Mouse (Mus musculus) thymus, postnatal 25 days (tissue): ENCODE data around the gene Vps13c.

Source experiments
- DNase-seq: peaks from one replicate; pipeline ENCODE4 v3.0.0; 2022

The Vps13c gene

GRCm38 (mm10) chr9:67883349-67883984 is 43.3 kb downstream of the Vps13c start:
- DNase-seq: no peak

- no peak for DNase-seq
Observed at GRCm38 (mm10) chr9:67884095-67884494, 43.9 kb downstream of the Vps13c start.

- no peak for DNase-seq
Observed at GRCm38 (mm10) chr9:67886981-67887720, 47.0 kb downstream of the Vps13c start.

DNA sequence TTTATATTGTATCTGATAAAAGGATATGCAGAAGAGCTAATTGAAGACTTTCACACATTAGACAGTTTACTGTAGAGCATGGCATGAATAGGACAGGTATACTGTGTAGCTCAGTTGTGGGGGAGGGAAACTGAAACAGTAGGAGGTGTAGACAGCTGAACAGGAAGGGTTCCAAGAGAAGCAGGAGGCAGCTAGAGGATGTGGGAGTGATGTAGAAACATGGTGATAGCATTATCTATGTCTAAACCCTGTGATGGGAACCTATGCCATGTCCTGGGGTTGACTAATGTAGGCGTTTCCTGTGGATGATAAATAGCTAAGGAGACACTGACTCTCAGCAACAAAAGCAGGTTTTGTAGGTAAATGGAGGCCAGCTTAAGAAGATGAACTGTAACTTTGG is 53.3 kb downstream of the Vps13c start:
- DNase-seq: no peak

- no peak for DNase-seq
Observed at GRCm38 (mm10) chr9:67896646-67897295, 56.6 kb downstream of the Vps13c start.

DNA sequence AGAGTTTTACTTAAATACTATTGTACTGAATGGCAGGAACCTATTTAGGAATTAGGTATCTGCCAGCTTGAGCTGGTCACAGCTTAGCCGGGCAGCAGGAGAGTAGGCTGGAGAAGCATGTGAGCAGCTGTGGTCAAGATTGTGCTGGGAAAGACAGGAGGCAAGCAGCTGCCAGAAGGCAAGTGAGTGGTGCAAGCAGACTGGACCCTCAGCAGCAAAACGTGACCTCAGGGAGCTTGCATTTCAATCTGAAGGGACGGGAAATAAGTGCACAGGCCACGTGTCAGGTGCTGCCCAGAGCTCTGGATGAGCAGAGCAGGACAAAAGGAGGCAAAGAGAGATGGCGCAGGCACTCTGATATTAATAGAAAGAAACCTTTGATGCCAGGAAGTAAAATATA is 60.2 kb downstream of the Vps13c start:
- DNase-seq: no peak

DNA sequence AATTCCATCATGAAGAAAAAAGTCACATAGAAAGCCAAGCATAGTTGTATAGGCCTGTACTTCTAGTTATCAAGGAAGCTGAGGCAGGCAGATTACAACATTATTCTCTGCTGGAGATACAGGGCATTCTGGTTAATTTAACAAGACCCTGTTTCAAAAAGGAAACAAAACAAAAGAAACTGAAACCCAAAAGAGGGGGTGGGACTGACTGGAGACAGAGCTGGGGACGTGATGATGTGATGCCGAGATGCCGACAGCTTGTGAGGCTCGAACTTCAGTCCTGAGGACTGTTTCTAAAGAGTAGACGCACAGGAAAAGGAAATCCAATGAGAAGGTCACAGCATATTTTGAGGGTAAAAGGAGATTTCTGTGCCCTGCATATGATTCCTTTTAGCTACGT is 64.2 kb downstream of the Vps13c start:
- DNase-seq: no peak

GRCm38 (mm10) chr9:67905541-67905940 is 65.3 kb downstream of the Vps13c start:
- no peak for DNase-seq

DNA sequence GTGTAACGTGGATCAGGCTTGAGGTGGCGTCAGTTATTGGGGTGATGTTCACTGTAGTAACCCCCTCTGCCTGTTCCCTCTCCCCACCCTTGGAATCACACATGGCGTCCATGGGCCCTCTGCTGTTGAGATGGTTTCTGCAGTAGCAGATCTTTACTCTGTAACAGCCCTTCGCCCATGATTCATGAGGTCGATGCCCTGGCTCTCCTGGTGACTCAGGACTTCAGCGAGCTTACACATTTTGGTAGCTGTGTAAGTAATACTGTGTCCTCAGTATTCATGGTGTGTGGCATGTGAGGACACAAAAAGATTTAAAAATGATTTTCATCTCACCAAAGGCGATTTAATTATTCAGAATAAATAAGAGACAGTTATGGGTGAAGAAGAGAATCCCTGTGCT is 74.5 kb downstream of the Vps13c start:
- DNase-seq: no peak

- DNase-seq: no peak
Observed at GRCm38 (mm10) chr9:67922350-67922749, 82.2 kb downstream of the Vps13c start.

DNA sequence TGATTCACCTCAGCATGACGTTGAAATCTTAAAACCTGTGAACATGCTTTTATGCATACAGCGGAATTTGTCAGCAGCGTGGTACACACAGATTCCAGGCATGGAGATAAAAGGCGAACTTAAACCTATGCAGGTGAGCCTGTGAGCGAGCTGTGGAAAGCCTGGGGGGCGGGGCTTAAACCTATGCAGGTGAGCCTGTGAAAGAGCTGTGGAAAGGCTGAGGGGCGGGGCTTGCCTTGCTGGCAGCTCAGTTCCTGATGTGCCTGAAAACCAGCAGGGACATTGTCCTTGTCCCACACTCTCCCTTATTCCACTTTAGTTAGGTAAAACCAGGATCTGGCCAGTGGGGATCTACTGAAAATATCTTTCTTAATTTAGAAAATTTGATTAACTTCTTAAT is 90.4 kb downstream of the Vps13c start:
- no peak for DNase-seq

DNA sequence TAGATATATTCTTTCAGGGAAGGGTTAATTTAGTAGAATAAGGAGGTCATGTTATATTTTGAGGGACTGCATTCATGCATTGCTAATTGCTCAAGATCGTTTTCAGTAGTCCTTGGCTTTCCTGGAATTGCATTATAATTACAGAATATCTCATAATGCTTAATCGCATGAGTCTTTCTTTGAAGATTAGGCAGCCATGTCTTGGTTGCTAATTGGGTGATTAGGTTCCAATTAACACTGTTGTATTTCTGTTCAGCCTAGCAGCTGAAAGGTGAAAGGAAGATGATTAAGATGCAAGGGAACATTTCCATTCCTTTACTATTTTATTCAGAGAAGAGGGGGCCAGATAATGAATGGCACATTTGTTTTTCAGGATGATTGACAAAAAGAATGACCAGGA is 97.1 kb downstream of the Vps13c start:
- DNase-seq: no peak

DNA sequence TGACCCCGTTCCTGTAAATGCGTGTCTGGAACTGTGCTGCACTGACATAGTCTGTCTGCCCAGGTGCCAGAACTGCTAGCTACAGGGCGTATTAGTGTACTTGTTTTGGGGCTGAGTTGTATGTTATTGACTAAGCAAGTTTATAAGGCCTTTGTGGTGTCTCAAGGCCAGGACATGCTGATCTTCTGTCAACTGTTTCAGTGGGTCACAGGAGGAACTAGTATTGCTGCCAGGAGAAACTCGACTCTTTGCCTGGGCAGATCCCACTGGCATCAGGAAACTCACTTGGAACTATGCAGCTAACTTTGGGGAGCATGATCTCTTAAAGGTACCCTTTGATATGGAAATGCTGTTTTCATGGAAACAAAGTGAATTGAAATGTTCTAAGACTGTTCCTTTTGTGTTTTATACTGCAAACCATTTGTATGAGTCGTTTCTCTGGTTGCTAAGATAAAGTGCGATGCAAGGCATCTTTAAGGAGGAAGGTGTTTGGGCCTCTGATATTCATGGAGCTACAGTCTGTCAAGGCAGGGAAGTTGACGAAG is 115.3 kb downstream of the Vps13c start:
- no peak for DNase-seq

GRCm38 (mm10) chr9:67961953-67962352 is 121.8 kb downstream of the Vps13c start:
- DNase-seq: no peak

- no peak for DNase-seq
Observed at GRCm38 (mm10) chr9:67965889-67966288, 125.7 kb downstream of the Vps13c start.

- DNase-seq: no peak
Observed at GRCm38 (mm10) chr9:67967011-67967410, 126.8 kb downstream of the Vps13c start.

- no peak for DNase-seq
Observed at GRCm38 (mm10) chr9:67973451-67973850, 133.3 kb downstream of the Vps13c start.

GRCm38 (mm10) chr9:67975491-67975890 is 135.3 kb downstream of the Vps13c start:
- no peak for DNase-seq

- no peak for DNase-seq
Observed at GRCm38 (mm10) chr9:68006566-68006965, 166.4 kb downstream of the Vps13c start.

DNA sequence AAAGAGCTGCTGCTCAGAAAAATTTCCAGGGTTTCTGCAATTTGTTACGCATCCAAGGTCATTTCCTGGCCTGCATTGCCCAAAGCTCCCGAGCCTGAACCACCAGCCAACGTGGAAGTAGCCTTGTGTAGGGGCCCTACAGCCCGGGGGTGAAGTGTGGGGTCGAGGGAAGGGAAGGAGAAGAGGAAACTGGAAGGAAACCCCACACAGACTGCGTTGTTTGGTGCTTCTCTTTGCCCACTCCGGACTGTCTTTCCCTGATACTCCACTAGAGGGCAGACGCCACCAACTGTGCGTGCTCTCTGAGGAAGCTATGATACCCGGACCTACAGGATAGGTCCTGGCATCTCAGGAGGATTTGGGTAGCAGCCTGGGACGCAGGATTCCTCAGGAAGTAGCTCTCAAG is 174.8 kb downstream of the Vps13c start:
- DNase-seq: peak; percentile 46

DNA sequence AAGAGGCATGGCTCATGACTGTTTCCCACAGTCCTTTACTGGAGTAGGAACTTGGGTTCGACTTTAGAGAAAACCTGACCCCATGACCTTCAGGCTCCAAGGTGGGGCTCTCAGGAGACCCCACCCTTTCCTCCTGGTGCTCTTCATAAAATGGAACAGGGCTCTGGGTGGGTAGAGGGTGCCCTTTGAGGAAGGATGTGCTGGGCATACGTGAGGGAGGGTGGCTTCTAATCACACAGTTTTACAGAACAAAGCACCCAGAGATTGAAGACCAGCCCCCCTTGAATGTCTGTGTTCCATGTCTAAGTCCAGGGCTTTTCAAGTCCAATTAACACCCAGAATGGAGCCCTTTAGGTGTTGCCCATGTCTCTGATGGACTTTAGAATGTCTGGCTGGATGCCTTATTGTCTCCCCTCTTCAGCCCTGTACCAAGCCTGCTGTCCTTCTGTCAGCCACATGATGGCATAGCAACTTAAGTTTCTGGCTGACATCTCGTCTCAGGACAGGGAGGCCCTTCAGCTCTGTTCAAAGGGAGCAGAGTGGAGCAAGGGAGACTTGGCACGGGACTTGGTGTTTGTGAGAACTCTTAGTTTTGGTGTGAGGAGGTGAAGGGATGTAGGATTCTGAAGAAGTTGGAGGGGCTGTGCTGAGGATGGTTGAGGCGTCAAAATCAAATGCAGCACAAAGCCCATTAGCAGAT is 176.2 kb downstream of the Vps13c start:
- no peak for DNase-seq

GRCm38 (mm10) chr9:68020776-68021365 is 180.7 kb downstream of the Vps13c start:
- no peak for DNase-seq
